Mouse (Mus musculus) C2C12 (cell line): Measurements from ENCODE around the gene Bdnf.

Experiments used
- CTCF ChIP-seq: IDR thresholded peaks from one replicate; pipeline ENCODE4 v1.5.1; 2011; ENCODE audit not compliant: control insufficient read depth, insufficient read depth, insufficient read length
- MAX ChIP-seq: IDR thresholded peaks from one replicate; pipeline ENCODE4 v1.6.1; 2011; ENCODE audit warnings: mild to moderate bottlenecking, control low read depth
- MYOG ChIP-seq: IDR thresholded peaks from one replicate; pipeline ENCODE4 v1.6.1; 2011; ENCODE audit not compliant: control insufficient read depth, insufficient read length; ENCODE audit errors: extremely low read depth

DNA sequence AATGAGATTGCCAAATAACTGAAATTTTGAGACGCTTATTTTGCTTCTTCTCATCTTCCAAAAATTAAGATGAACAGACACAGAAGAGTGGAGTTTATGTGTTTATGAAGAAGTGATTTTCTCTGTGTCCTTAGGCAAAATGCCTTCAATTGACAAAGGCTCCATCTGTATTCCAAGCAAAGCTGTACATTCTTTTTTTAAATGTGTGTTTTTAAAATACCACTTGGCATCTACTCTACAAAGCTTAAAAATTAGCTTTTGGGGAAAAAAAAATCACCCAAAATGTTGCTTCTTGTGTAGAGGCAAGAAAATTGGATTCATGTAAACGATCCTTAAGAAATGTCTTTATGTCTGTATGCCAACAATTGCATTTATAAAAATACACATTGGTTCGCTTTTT, 94.3 kb downstream of the Bdnf start:
- TF ChIP-seq CTCF (no peak), MYOG (no peak), MAX (no peak)
